In genomic region chr15:86051878-86052478, GRCm38 (mm10) we compare ENCODE assay signal across 14 mouse cellular contexts. TPM values are rescaled to one million over a fixed set of nuclear protein-coding genes. Genes with fewer than 3 reads are reported as not detected.
A peak's percentile ranks its signal among the peaks of the same experiment; 100 is the strongest.
DNase-seq lines count a peak whose midpoint lies in the region; ATAC-seq lines count a peak whose summit lies in the region.
"Had no signal": no experiment of that assay in that cellular context is flagged by ENCODE, and none has a peak within 500 bp of the region (broad histone marks: within the 10 kb centered on the region; RNA-seq: fewer than 3 reads in every experiment).

No protein-coding gene starts in this region.

- H3K4me2 ChIP-seq in heart, embryonic 11.5 days, result no peak overlapping the region
- no peak overlapping the region for H3K4me2 ChIP-seq in kidney, embryonic 16.5 days (replicated peaks; ENCODE audit: low read depth, low read length)
- H3K4me2 ChIP-seq: lung, embryonic 14.5 days; midbrain, embryonic 13.5 days had no signal

- H3K4me1 ChIP-seq in heart, embryonic 11.5 days (ENCODE audit: control insufficient read depth, insufficient read depth, low read length), result peaks cover 5% of the 10 kb centered on the region; the same call in 1 of the 2 replicates
- H3K4me1 ChIP-seq in kidney, embryonic 16.5 days (ENCODE audit: insufficient read depth, low read length), result peaks cover 11% of the 10 kb centered on the region
- H3K4me1 ChIP-seq: midbrain, embryonic 13.5 days had no signal

- ATAC-seq in heart, embryonic 11.5 days (replicated peaks; ENCODE audit: insufficient number of reproducible peaks, low FRiP score, low TSS enrichment), result no peak
- ATAC-seq in kidney, embryonic 16.5 days (ENCODE audit: low FRiP score, low TSS enrichment), result peak; percentile 62
- ATAC-seq in inflammation-experienced regulatory T-cells, adult 6 months, result no peak
- ATAC-seq: midbrain, embryonic 13.5 days had no signal

- no peak overlapping the region for H3K27ac ChIP-seq in heart, embryonic 11.5 days (ENCODE audit: low read depth, low read length)
- 0 out of 2 replicates have a peak overlapping the region, but pooled peaks have one; percentile 43 for H3K27ac ChIP-seq in kidney, embryonic 16.5 days (ENCODE audit: low read length)
- H3K27ac ChIP-seq: heart, adult 2 months; macrophage; midbrain, embryonic 13.5 days had no signal

- H3K36me3 ChIP-seq in heart, embryonic 11.5 days (ENCODE audit: control insufficient read depth, insufficient read depth, low read length), result no peaks in the 10 kb centered on the region
- H3K36me3 ChIP-seq in kidney, embryonic 16.5 days (ENCODE audit: insufficient read depth, low read length), result no peaks in the 10 kb centered on the region
- H3K36me3 ChIP-seq: midbrain, embryonic 13.5 days had no signal

- no peaks in the 10 kb centered on the region for H3K27me3 ChIP-seq in heart, embryonic 11.5 days (ENCODE audit: control insufficient read depth, insufficient read depth, low read length)
- no peaks in the 10 kb centered on the region for H3K27me3 ChIP-seq in kidney, embryonic 16.5 days (ENCODE audit: insufficient read depth, low read length)
- H3K27me3 ChIP-seq: midbrain, embryonic 13.5 days had no signal

- peak; percentile 6 for DNase-seq in heart, postnatal 4 days
- DNase-seq in spleen, postnatal 36 days (ENCODE audit: low spot score in 2 of 2), result peak; percentile 27 to 50
- no peak for DNase-seq in spleen, postnatal 4 days (ENCODE audit: low spot score in 2 of 2)
- DNase-seq in lung, postnatal 10 days, result no peak
- DNase-seq: cerebellum, postnatal 10 days; left cerebral cortex, postnatal 4 days; lung, embryonic 14.5 days; right cerebral cortex, postnatal 14 days had no signal

- no peak overlapping the region for H3K9ac ChIP-seq in heart, embryonic 11.5 days (ENCODE audit: low read depth, low read length)
- no peak overlapping the region; the same call in 1 of the 2 replicates for H3K9ac ChIP-seq in kidney, embryonic 16.5 days (replicated peaks; ENCODE audit: low read length)
- H3K9ac ChIP-seq: lung, embryonic 14.5 days; midbrain, embryonic 13.5 days had no signal

- WGBS in heart, embryonic 11.5 days (ENCODE audit: insufficient replicate concordance), result 74% methylated on average over 6 of the region's 6 CpGs
- WGBS in kidney, embryonic 16.5 days, result 27% methylated on average over 6 of the region's 6 CpGs

- no peak overlapping the region for H3K4me3 ChIP-seq in heart, embryonic 11.5 days (ENCODE audit: low read depth, low read length)
- no peak overlapping the region for H3K4me3 ChIP-seq in kidney, embryonic 16.5 days (ENCODE audit: low read length)
- H3K4me3 ChIP-seq: heart, adult 2 months; midbrain, embryonic 13.5 days had no signal

- no peaks in the 10 kb centered on the region for H3K9me3 ChIP-seq in heart, embryonic 11.5 days (replicated peaks; ENCODE audit: control insufficient read depth, low read length)
- H3K9me3 ChIP-seq in kidney, embryonic 16.5 days (ENCODE audit: low read length), result no peaks in the 10 kb centered on the region; the same call in 1 of the 2 replicates
- H3K9me3 ChIP-seq: midbrain, embryonic 13.5 days had no signal

RNA-seq across cellular contexts. Expression of gene Gramd4, which starts 5.5 kb away (rescaled TPM):
- total RNA-seq in heart, postnatal 4 days (2021), result 10 to 100 TPM; 30.1 to 33.6 TPM
- 4.9 and 6.5 TPM in 2 replicates for polyA plus RNA-seq in heart, embryonic 11.5 days (2014; fragmentation: Nextera tagmentation; extraction: Ambion mirVana)
- polyA plus RNA-seq in kidney, embryonic 16.5 days (2015; fragmentation: Nextera tagmentation; extraction: Ambion mirVana), result 12.1 and 14.9 TPM in 2 replicates
- polyA plus RNA-seq in inflammation-experienced regulatory T-cells, adult 6 months (2017; shearing (Covaris generic)), result 10 to 100 TPM; 13.4 to 26.0 (median 22.9) TPM

RNA-seq across cellular contexts. Expression of gene Celsr1, which starts 18.4 kb away (rescaled TPM):
- total RNA-seq in heart, postnatal 4 days (2021), result 10 to 100 TPM; 20.0 to 21.3 TPM
- 2.1 and 2.2 TPM in 2 replicates for polyA plus RNA-seq in heart, embryonic 11.5 days (2014; fragmentation: Nextera tagmentation; extraction: Ambion mirVana)
- 3.5 and 3.9 TPM in 2 replicates for polyA plus RNA-seq in kidney, embryonic 16.5 days (2015; fragmentation: Nextera tagmentation; extraction: Ambion mirVana)
- polyA plus RNA-seq in inflammation-experienced regulatory T-cells, adult 6 months (2017; shearing (Covaris generic)), result 1 to 10 TPM; 4.4 to 5.0 (median 4.7) TPM
- polyA plus RNA-seq: macrophage had no signal

Comparison
In these comparisons a context has a peak if more than half of its experiments do, and no peak if none do; other contexts are left out.
1. DNase-seq: peak in heart, postnatal 4 days (single experiment) and spleen, postnatal 36 days (2 of 2); none in spleen, postnatal 4 days (0 of 2) and lung, postnatal 10 days (single experiment).